Mouse (Mus musculus): ENCODE data around the gene Blm. TPM values are rescaled to one million over a fixed set of nuclear protein-coding genes. Genes with fewer than 3 reads are reported as not detected.

Blm gene
- polyA plus RNA-seq, 1 experiment from 2014 or later: 27.7 TPM

DNA sequence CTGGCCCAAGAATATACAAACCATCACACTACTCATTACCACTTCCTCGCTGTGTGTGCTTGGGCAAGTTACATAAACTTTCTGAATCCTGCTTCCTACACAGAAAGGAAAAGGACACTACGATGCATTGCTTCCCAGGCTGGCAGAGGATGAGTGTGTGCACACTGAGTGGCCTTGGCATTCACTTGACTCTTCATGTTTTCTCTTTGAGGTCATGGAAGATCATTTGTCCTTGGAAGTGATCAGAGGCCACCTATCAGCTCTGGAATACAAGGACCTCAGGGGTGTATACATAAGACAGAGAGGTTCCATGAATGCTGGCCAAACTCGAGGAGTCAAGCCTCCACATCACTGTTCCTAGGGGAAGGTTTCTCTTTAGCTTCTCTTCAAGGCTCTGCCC lies 81.8 kb downstream of the Blm start:
- Histone ChIP-seq H3K9me3 (replicated peaks; ENCODE audit: control insufficient read depth, low read length) (no peaks in the 10 kb centered on the region), H3K4me2 (no peak overlapping the region), H3K9ac (ENCODE audit: low read depth, low read length) (no peak overlapping the region), H3K27me3 (ENCODE audit: control insufficient read depth, insufficient read depth, low read length) (no peaks in the 10 kb centered on the region), H3K27ac (ENCODE audit: low read depth, low read length) (no peak overlapping the region), H3K4me3 (ENCODE audit: low read depth, low read length) (no peak overlapping the region), H3K4me1 (ENCODE audit: control insufficient read depth, insufficient read depth, low read length) (peaks cover 39% of the 10 kb centered on the region), H3K36me3 (ENCODE audit: control insufficient read depth, insufficient read depth, low read length) (peaks cover 8% of the 10 kb centered on the region)
- no peak for ATAC-seq (replicated peaks; ENCODE audit: insufficient number of reproducible peaks, low FRiP score, low TSS enrichment)
- WGBS (ENCODE audit: insufficient replicate concordance): 87% methylated on average over 3 of the region's 3 CpGs

- Histone ChIP-seq H3K9ac (ENCODE audit: low read depth, low read length) (no peak overlapping the region), H3K27me3 (ENCODE audit: control insufficient read depth, insufficient read depth, low read length) (no peaks in the 10 kb centered on the region), H3K9me3 (replicated peaks; ENCODE audit: control insufficient read depth, low read length) (no peaks in the 10 kb centered on the region), H3K4me3 (ENCODE audit: low read depth, low read length) (no peak overlapping the region), H3K4me2 (no peak overlapping the region), H3K27ac (ENCODE audit: low read depth, low read length) (peak overlapping the region; percentile 7), H3K36me3 (ENCODE audit: control insufficient read depth, insufficient read depth, low read length) (peaks cover 8% of the 10 kb centered on the region), H3K4me1 (ENCODE audit: control insufficient read depth, insufficient read depth, low read length) (peaks cover 30% of the 10 kb centered on the region)
- WGBS (ENCODE audit: insufficient replicate concordance): 68% methylated on average over 5 of the region's 5 CpGs
- no peak for ATAC-seq (replicated peaks; ENCODE audit: insufficient number of reproducible peaks, low FRiP score, low TSS enrichment)
These were observed 82.7 kb downstream of the Blm start for GRCm38 (mm10) chr7:80452241-80452640.

- H3K27me3 ChIP-seq (ENCODE audit: control insufficient read depth, insufficient read depth, low read length): no peaks in the 10 kb centered on the region
- peaks cover 8% of the 10 kb centered on the region for H3K36me3 ChIP-seq (ENCODE audit: control insufficient read depth, insufficient read depth, low read length)
- no peak overlapping the region for H3K4me3 ChIP-seq (ENCODE audit: low read depth, low read length)
- peaks cover 32% of the 10 kb centered on the region for H3K4me1 ChIP-seq (ENCODE audit: control insufficient read depth, insufficient read depth, low read length)
- H3K27ac ChIP-seq (ENCODE audit: low read depth, low read length): peak overlapping the region; percentile 7
- WGBS (ENCODE audit: insufficient replicate concordance): 45% methylated on average over 3 of the region's 3 CpGs
- ATAC-seq (replicated peaks; ENCODE audit: insufficient number of reproducible peaks, low FRiP score, low TSS enrichment): 0 out of 2 replicates have a peak, but pooled peaks have one; percentile 35
- H3K4me2 ChIP-seq: no peak overlapping the region
- no peak overlapping the region for H3K9ac ChIP-seq (ENCODE audit: low read depth, low read length)
- H3K9me3 ChIP-seq (replicated peaks; ENCODE audit: control insufficient read depth, low read length): no peaks in the 10 kb centered on the region
These were observed 83.2 kb downstream of the Blm start for GRCm38 (mm10) chr7:80451550-80452232.

GRCm38 (mm10) chr7:80450354-80450753 lies 84.6 kb downstream of the Blm start:
- Histone ChIP-seq H3K27ac (ENCODE audit: low read depth, low read length) (no peak overlapping the region), H3K4me1 (ENCODE audit: control insufficient read depth, insufficient read depth, low read length) (peaks cover 39% of the 10 kb centered on the region), H3K9ac (ENCODE audit: low read depth, low read length) (no peak overlapping the region), H3K4me3 (ENCODE audit: low read depth, low read length) (no peak overlapping the region), H3K9me3 (replicated peaks; ENCODE audit: control insufficient read depth, low read length) (no peaks in the 10 kb centered on the region), H3K27me3 (ENCODE audit: control insufficient read depth, insufficient read depth, low read length) (no peaks in the 10 kb centered on the region), H3K4me2 (no peak overlapping the region), H3K36me3 (ENCODE audit: control insufficient read depth, insufficient read depth, low read length) (peaks cover 8% of the 10 kb centered on the region)
- 67% methylated on average over 4 of the region's 4 CpGs for WGBS (ENCODE audit: insufficient replicate concordance)
- no peak for ATAC-seq (replicated peaks; ENCODE audit: insufficient number of reproducible peaks, low FRiP score, low TSS enrichment)

DNA sequence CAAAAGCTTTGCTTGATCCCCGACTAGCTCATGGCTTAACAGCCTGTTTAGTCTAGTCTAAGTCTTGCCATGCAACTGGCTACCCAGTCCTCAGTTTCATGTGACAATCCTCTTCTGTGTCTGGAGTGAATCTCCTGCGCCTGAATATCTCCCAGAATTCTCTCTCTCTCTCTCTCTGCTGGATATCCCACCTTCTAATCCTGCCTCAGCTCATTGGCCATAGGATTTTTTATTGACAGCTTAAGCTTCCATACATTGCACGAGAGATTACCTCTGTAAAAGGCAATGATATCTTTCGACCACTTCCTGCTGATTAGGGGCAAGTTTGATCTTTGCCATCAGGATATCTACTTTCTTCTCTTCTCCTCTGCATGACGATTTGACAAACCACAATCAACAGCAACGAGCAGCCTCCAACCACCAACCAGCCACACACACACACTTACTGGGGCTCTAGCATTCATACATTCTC lies 85.3 kb downstream of the Blm start:
- no peaks in the 10 kb centered on the region for H3K9me3 ChIP-seq (replicated peaks; ENCODE audit: control insufficient read depth, low read length)
- no peaks in the 10 kb centered on the region for H3K27me3 ChIP-seq (ENCODE audit: control insufficient read depth, insufficient read depth, low read length)
- H3K4me2 ChIP-seq: no peak overlapping the region
- H3K27ac ChIP-seq (ENCODE audit: low read depth, low read length): peak overlapping the region; percentile 59
- peaks cover 46% of the 10 kb centered on the region for H3K4me1 ChIP-seq (ENCODE audit: control insufficient read depth, insufficient read depth, low read length)
- peaks cover 8% of the 10 kb centered on the region for H3K36me3 ChIP-seq (ENCODE audit: control insufficient read depth, insufficient read depth, low read length)
- no peak overlapping the region for H3K9ac ChIP-seq (ENCODE audit: low read depth, low read length)
- no peak overlapping the region for H3K4me3 ChIP-seq (ENCODE audit: low read depth, low read length)
- 42% methylated on average over 6 of the region's 6 CpGs for WGBS (ENCODE audit: insufficient replicate concordance)
- no peak for ATAC-seq (replicated peaks; ENCODE audit: insufficient number of reproducible peaks, low FRiP score, low TSS enrichment)

- 83% methylated on average over 8 of the region's 8 CpGs for WGBS (ENCODE audit: insufficient replicate concordance)
- H3K27ac ChIP-seq (ENCODE audit: low read depth, low read length): no peak overlapping the region
- no peak for ATAC-seq (replicated peaks; ENCODE audit: insufficient number of reproducible peaks, low FRiP score, low TSS enrichment)
- H3K4me1 ChIP-seq (ENCODE audit: control insufficient read depth, insufficient read depth, low read length): peaks cover 66% of the 10 kb centered on the region
- no peaks in the 10 kb centered on the region for H3K27me3 ChIP-seq (ENCODE audit: control insufficient read depth, insufficient read depth, low read length)
- H3K9me3 ChIP-seq (replicated peaks; ENCODE audit: control insufficient read depth, low read length): no peaks in the 10 kb centered on the region
- H3K9ac ChIP-seq (ENCODE audit: low read depth, low read length): no peak overlapping the region
- no peak overlapping the region for H3K4me3 ChIP-seq (ENCODE audit: low read depth, low read length)
- no peak overlapping the region for H3K4me2 ChIP-seq
- H3K36me3 ChIP-seq (ENCODE audit: control insufficient read depth, insufficient read depth, low read length): peaks cover 3% of the 10 kb centered on the region; the same call in 1 of the 2 replicates
These were observed 87.6 kb downstream of the Blm start for GRCm38 (mm10) chr7:80447336-80447735.

DNA sequence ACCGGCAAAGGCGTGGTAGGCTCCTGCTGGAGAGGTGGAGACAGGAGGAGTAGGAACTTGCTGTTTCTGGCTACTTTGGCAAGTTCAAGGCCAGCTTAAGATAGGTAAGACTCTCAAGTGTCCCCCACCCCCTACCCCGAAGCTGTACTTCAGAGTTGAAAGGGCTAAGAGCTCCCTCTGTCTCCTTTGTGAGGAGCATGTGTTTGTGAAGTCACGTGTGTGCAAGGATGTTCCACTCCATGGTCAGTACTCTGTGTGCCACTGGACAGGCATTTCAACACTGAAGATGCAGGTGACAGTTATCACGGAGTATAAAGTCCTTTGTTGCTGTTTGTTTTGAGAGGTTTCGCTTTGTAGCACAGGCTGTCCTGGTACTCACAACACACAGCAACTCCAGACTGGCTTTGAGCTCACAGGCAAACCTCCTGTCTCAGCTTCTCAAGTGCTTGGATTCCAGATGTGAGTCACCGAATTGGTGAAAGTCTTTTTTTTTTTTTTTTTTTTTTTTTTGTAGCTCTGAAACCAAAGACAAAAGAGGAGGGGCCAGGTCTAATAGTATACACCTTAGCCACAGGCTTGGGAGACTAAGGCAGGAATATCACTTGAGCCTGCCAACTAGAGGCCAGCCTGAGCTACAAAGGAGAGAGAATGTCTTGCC lies 88.6 kb downstream of the Blm start:
- peaks cover 65% of the 10 kb centered on the region for H3K4me1 ChIP-seq (ENCODE audit: control insufficient read depth, insufficient read depth, low read length)
- no peaks in the 10 kb centered on the region for H3K27me3 ChIP-seq (ENCODE audit: control insufficient read depth, insufficient read depth, low read length)
- peak overlapping the region; percentile 60 for H3K9ac ChIP-seq (ENCODE audit: low read depth, low read length)
- no peaks in the 10 kb centered on the region for H3K36me3 ChIP-seq (ENCODE audit: control insufficient read depth, insufficient read depth, low read length)
- H3K4me2 ChIP-seq: peak overlapping the region; percentile 29
- H3K27ac ChIP-seq (ENCODE audit: low read depth, low read length): peak overlapping the region; percentile 83
- no peaks in the 10 kb centered on the region for H3K9me3 ChIP-seq (replicated peaks; ENCODE audit: control insufficient read depth, low read length)
- ATAC-seq (replicated peaks; ENCODE audit: insufficient number of reproducible peaks, low FRiP score, low TSS enrichment): no peak
- no peak overlapping the region for H3K4me3 ChIP-seq (ENCODE audit: low read depth, low read length)
- 26% methylated on average over 7 of the region's 7 CpGs for WGBS (ENCODE audit: insufficient replicate concordance)

DNA sequence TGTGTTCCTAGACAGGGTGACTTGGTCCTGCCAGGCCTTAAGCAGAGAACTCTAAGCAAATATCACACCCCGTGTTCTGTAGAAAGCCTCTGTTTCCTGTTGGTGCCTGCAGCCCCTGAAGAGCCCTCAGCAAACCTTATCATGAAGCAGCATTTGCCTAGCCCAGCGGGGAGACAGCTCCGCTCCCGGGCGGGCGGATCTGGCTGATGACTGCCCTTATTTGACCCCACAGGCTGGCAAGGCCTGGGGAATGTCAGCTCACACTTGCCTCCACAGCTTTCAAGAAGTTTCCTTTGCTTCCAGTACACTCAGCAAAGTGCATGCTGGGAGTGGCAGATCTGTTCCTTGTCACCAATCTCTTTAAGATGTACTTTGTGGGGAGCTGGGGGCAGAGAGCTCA lies 89.4 kb downstream of the Blm start:
- Histone ChIP-seq H3K27ac (ENCODE audit: low read depth, low read length) (peak overlapping the region; percentile 83), H3K27me3 (ENCODE audit: control insufficient read depth, insufficient read depth, low read length) (no peaks in the 10 kb centered on the region), H3K9ac (ENCODE audit: low read depth, low read length) (peak overlapping the region; percentile 60; the same call in 1 of the 2 replicates), H3K36me3 (ENCODE audit: control insufficient read depth, insufficient read depth, low read length) (no peaks in the 10 kb centered on the region), H3K9me3 (replicated peaks; ENCODE audit: control insufficient read depth, low read length) (no peaks in the 10 kb centered on the region), H3K4me1 (ENCODE audit: control insufficient read depth, insufficient read depth, low read length) (peaks cover 59% of the 10 kb centered on the region), H3K4me3 (ENCODE audit: low read depth, low read length) (no peak overlapping the region), H3K4me2 (0 out of 2 replicates have a peak overlapping the region, but pooled peaks have one; percentile 24)
- peak; percentile 78 for ATAC-seq (replicated peaks; ENCODE audit: insufficient number of reproducible peaks, low FRiP score, low TSS enrichment)
- under 1% methylated on average over 6 of the region's 6 CpGs for WGBS (ENCODE audit: insufficient replicate concordance)
